Mouse (Mus musculus) G1E (cell line): ENCODE results near the gene Mfsd5.

ENCODE experiments used
- CTCF ChIP-seq: IDR thresholded peaks from 2 replicates; pipeline ENCODE4 v1.5.1; 2012; ENCODE audit warnings: low read depth, low read length, inconsistent platforms, mixed read lengths
- GATA1 ChIP-seq: IDR thresholded peaks from 2 replicates; pipeline ENCODE4 v1.6.1; 2012; ENCODE audit warnings: borderline replicate concordance, low read length, inconsistent platforms, mixed read lengths
- GATA2 ChIP-seq: IDR thresholded peaks from 2 replicates; pipeline ENCODE4 v1.6.1; 2012; ENCODE audit warnings: low read depth, low read length, inconsistent platforms, borderline replicate concordance
- TAL1 ChIP-seq: conservative IDR thresholded peaks from 2 replicates; pipeline ENCODE4 v1.6.1; 2012; ENCODE audit warnings: low read depth, low read length, inconsistent platforms, mixed read lengths

GRCm38 (mm10) chr15:102296368-102297006, 17.2 kb downstream of the Mfsd5 start:
- TF ChIP-seq CTCF (no peak), GATA1 (no peak), TAL1 (no peak), GATA2 (no peak)
